Mouse (Mus musculus): Measurements from ENCODE around the gene Smagp. TPM values are rescaled to one million over a fixed set of nuclear protein-coding genes. Genes with fewer than 3 reads are reported as not detected.

Gene Smagp
- total and polyA plus RNA-seq, 3 experiments = 0.55 to 7.0 (median 3.2) TPM

DNA sequence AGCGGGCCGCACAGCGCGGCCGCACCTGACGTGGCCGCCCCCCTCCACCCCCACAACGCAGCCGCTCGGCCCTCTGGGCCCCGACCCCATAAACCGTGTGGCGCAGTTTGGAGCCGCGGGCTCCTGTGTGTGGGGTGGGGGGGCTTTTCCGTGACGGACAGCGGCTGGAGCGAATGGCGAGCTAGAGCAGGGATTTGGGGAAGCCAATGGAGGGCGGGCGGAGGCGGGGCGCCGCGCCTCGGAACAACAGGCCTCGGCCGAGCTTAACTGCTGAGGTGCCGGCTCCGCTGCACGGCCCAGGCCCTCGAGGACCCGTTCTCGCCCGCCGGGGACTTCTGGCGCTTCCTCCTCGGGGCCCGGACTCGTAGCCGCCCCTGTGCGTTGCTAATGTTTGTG, 20.9 kb downstream of the Smagp start:
- peak overlapping the region; percentile 93 for H3K9ac ChIP-seq (ENCODE audit: insufficient read depth, low read depth)
- H3K4me3 ChIP-seq (replicated peaks in 1 of 3; ENCODE audit: low read depth in 2 of 3, low read length in 2 of 3, poor library complexity in 1 of 3) = peak overlapping the region; percentile 79 to 97 (median 87)
- no peaks in the 10 kb centered on the region for H3K27me3 ChIP-seq (replicated peaks)
- H3K9me3 ChIP-seq (replicated peaks; ENCODE audit: low read length) = no peaks in the 10 kb centered on the region
- H3K79me2 ChIP-seq (replicated peaks; ENCODE audit: control insufficient read depth, extremely low read depth, insufficient read depth, poor library complexity, severe bottlenecking) = peaks cover 13% of the 10 kb centered on the region
- H3K4me1 ChIP-seq (ENCODE audit: control insufficient read depth in 1 of 2, insufficient read depth in 2 of 2) = peaks cover 11 to 23% of the 10 kb centered on the region in 2 experiments
- in situ Hi-C loops (cut with MboI; ENCODE audit: low pct_ligation_motif_present, low pct_unique_long_range_greater_than_20kb, low sequenced_read_pairs) (no loop called here), dilution Hi-C loops (cut with MboI; ENCODE audit: extremely low pct_ligation_motif_present, extremely low pct_unique_long_range_greater_than_20kb, low sequenced_read_pairs) (no loop called here)
- peak overlapping the region; percentile 73 for H3K27ac ChIP-seq (ENCODE audit: insufficient read depth, low read depth)
- DNase-seq (ENCODE audit: extremely low read depth) = peak; percentile 91
- peaks cover 33 to 41% of the 10 kb centered on the region in 2 experiments for H3K36me3 ChIP-seq (replicated peaks in 1 of 2; ENCODE audit: control insufficient read depth in 1 of 2, insufficient read depth in 1 of 2, low read length in 1 of 2)
- H3K4me2 ChIP-seq (ENCODE audit: insufficient read depth, low read depth, poor library complexity, severe bottlenecking) = peak overlapping the region; percentile 44; the same call in 1 of the 2 replicates
- TF ChIP-seq SIN3A (IDR thresholded peaks at IDR 0.05; ENCODE audit: low read length) (no peak), NELFE (IDR thresholded peaks at IDR 0.05; ENCODE audit: low read depth, low read length) (0 out of 2 replicates have a peak, but pooled peaks have one; percentile 67), MAFK (IDR thresholded peaks at IDR 0.05; ENCODE audit: insufficient replicate concordance, low read length) (no peak), KAT2A (IDR thresholded peaks at IDR 0.05; ENCODE audit: insufficient replicate concordance, low read length) (no peak), MEF2A (IDR thresholded peaks at IDR 0.05; ENCODE audit: borderline replicate concordance, low read depth, low read length) (no peak), HCFC1 (IDR thresholded peaks at IDR 0.05; ENCODE audit: low read depth, low read length) (peak; percentile 2), CHD1 (IDR thresholded peaks at IDR 0.05; ENCODE audit: low read depth, low read length) (no peak), NRF1 (IDR thresholded peaks at IDR 0.05; ENCODE audit: low read depth, low read length) (no peak), USF2 (conservative IDR thresholded peaks at IDR 0.05; ENCODE audit: low read depth, low read length) (no peak), SMC3 (IDR thresholded peaks at IDR 0.05; ENCODE audit: low read depth, low read length) (no peak), JUN (IDR thresholded peaks at IDR 0.05; ENCODE audit: insufficient read depth, low read depth, low read length) (no peak), RCOR1 (conservative IDR thresholded peaks at IDR 0.05; ENCODE audit: low read depth, low read length) (no peak), ZMIZ1 (IDR thresholded peaks at IDR 0.05; ENCODE audit: low read depth, low read length) (no peak), MXI1 (IDR thresholded peaks at IDR 0.05; ENCODE audit: low read depth, low read length) (peak; percentile 43; the same call in 1 of the 2 replicates), USF1 (IDR thresholded peaks at IDR 0.05; ENCODE audit: low read depth, low read length) (no peak), ELF1 (IDR thresholded peaks at IDR 0.05; ENCODE audit: low read depth, low read length) (no peak), GABPA (IDR thresholded peaks at IDR 0.05; ENCODE audit: insufficient replicate concordance, low read depth, low read length) (no peak), E2F4 (IDR thresholded peaks at IDR 0.05; ENCODE audit: insufficient replicate concordance, low read depth, low read length) (no peak), EP300 (IDR thresholded peaks at IDR 0.05; ENCODE audit: low read length) (no peak), TBP (conservative IDR thresholded peaks at IDR 0.05; ENCODE audit: low read depth, low read length) (0 out of 2 replicates have a peak, but pooled peaks have one; percentile 10), CTCF (conservative IDR thresholded peaks at IDR 0.05 in 1 of 2, IDR thresholded peaks at IDR 0.05 in 1 of 2; ENCODE audit: low read depth in 2 of 2, low read length in 2 of 2) (no peak), MYC (IDR thresholded peaks at IDR 0.05; ENCODE audit: low read depth, low read length) (no peak; the same call in 1 of the 2 replicates), ZKSCAN1 (IDR thresholded peaks at IDR 0.05; ENCODE audit: borderline replicate concordance, low read depth, low read length) (no peak), ZNF384 (IDR thresholded peaks at IDR 0.05; ENCODE audit: low read depth, low read length) (no peak), IRF4 (IDR thresholded peaks at IDR 0.05; ENCODE audit: low read depth, low read length) (no peak), POLR2AphosphoS2 (IDR thresholded peaks at IDR 0.05; ENCODE audit: low read depth, low read length) (no peak), PAX5 (IDR thresholded peaks at IDR 0.05; ENCODE audit: low read length) (no peak), TCF12 (IDR thresholded peaks at IDR 0.05; ENCODE audit: low read depth, low read length) (0 out of 2 replicates have a peak, but pooled peaks have one; percentile 7), ETS1 (conservative IDR thresholded peaks at IDR 0.05; ENCODE audit: low read depth, low read length) (no peak), UBTF (IDR thresholded peaks at IDR 0.05; ENCODE audit: low read depth, low read length) (0 out of 2 replicates have a peak, but pooled peaks have one; percentile 46), RAD21 (IDR thresholded peaks at IDR 0.05; ENCODE audit: low read depth, low read length) (no peak), CHD2 (IDR thresholded peaks at IDR 0.05; ENCODE audit: low read length) (peak; percentile 87), BHLHE40 (IDR thresholded peaks at IDR 0.05; ENCODE audit: low read depth, low read length) (no peak), POLR2A (IDR thresholded peaks at IDR 0.05; ENCODE audit: low read depth, low read length) (peak; percentile 63; the same call in 1 of the 2 replicates), ZC3H11A (IDR thresholded peaks at IDR 0.05; ENCODE audit: low read depth, low read length) (no peak), MAZ (IDR thresholded peaks at IDR 0.05; ENCODE audit: low read depth, low read length) (peak; percentile 64; the same call in 1 of the 2 replicates), MAX (IDR thresholded peaks at IDR 0.05; ENCODE audit: low read length) (no peak), JUND (conservative IDR thresholded peaks at IDR 0.05; ENCODE audit: low read depth, low read length) (no peak)
